Mouse (Mus musculus) cerebellum, adult 11-12 months (tissue): ENCODE data around the gene Pdyn.

Experiments
- DNase-seq: peaks from one replicate; pipeline ENCODE4 v3.0.0; 2022

The Pdyn gene

DNA sequence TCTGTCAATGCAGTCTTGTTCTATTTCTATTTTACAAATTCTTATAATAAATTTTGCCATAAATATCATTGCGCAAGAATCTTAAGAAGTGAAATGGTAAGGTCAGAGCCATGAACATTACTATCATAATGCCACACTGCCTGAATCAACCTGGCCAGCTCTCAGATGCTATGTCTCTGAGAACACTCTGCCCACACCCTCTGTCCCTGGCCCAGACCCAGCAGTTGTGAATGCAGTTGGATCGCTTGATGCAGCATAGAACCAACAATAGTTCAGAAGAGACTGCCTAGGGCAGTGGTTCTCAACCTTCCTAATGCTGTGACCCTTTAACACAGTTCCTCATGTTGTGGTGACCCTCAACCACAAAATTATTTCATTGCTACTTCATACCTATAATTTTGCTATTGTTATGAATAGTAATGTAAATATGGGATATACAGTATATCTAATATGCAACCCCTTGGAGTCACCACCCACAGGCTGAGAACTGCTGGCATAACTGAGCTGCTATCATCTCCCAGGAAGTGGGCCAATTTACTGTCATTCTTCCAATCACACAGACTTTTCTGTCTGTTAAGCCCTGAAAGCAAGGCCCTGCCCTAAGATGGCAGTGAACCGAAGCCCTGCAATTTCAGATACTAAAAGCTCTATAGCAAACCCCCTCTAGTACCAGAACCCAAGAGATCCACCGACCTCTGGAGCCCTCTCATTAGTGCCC, 45.3 kb downstream of the Pdyn start:
- DNase-seq, result no peak

DNA sequence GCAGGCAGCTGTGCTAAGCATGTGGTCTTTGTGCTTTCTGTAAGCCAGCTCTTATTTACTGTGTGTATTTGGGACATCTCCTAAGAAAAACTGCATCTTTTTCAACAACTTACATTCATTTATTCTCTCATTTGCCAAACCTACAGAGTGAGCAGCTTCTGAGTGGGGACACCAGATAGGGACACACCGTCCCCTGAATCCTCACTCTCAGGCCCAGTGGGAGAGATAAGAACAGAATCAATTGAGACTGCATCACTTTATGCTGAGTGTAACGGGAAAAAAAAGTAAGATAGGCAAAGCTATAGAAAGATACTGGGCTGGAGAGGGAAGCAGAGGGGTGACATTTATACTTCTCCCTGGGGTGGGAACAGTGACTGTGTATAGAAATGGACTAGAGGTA, 46.0 kb downstream of the Pdyn start:
- no peak for DNase-seq

DNA sequence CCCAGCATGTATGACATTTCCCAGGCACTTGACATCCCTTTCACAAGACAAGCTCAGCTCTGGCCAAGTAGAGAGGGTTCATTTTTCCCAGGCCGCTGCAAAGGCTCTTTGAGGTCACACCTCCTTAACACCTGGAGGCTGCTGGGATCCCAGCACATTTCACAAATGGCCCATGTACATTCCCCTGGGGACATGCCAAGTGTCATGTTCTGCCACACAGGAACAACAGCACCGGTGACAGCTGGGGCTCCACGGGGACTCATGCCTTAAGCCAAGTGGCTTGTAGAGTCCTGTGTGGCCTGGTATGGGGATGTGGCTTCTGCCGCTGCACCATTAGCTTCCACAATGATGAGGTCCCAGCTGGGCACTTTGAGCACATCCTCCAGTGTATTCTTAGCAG, 47.0 kb downstream of the Pdyn start:
- DNase-seq, result peak; percentile 87
